Comparison of ENCODE assay signal across 10 mouse cellular contexts in the genomic region with DNA sequence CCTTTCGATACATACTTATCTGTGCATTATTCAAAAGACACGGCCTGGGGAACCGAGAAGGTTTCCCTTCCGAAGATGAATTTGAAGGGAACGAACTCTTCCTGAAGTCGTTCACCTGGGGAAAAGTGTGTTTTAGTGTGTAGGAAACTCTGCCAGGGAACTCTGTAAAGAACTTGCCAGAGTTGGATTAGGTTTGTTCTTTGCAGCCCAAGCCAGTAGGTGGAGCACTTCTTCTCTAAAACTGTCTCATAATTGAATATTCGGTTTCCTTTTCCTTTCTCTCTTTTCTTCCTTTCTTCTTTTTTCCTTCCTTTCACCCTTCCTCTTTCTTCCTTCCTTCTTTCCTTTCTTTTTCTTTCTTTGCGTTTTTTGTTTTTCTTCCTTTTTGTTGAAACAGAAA. TPM values are rescaled to one million over a fixed set of nuclear protein-coding genes. Genes with fewer than 3 reads are reported as not detected.
DNase-seq lines count a peak whose midpoint lies in the region; ATAC-seq and TF ChIP-seq lines count a peak whose summit lies in the region.
"Had no signal": no experiment of that assay in that cellular context is flagged by ENCODE, and none has a peak within 500 bp of the region (broad histone marks: within the 10 kb centered on the region; RNA-seq: fewer than 3 reads in every experiment).

No protein-coding gene starts in this region.

- no peak overlapping the region for H3ac ChIP-seq in myocyte (ENCODE audit: control insufficient read depth, insufficient read length)

- H3K27ac ChIP-seq in hindbrain, embryonic 14.5 days, result no peak overlapping the region
- H3K27ac ChIP-seq in hindbrain, embryonic 13.5 days, result no peak overlapping the region
- no peak overlapping the region for H3K27ac ChIP-seq in neural tube, embryonic 11.5 days (ENCODE audit: low read depth, low read length)
- no peak overlapping the region for H3K27ac ChIP-seq in neural tube, embryonic 15.5 days (replicated peaks)
- H3K27ac ChIP-seq: stomach, embryonic 15.5 days had no signal

- TF ChIP-seq POLR2A in brain, embryonic 14.5 days (IDR thresholded peaks at IDR 0.05; ENCODE audit: borderline replicate concordance, extremely low read depth, insufficient read depth, insufficient read length, poor library complexity, severe bottlenecking), result no peak
- no peak for TF ChIP-seq POLR2A in myocyte (IDR thresholded peaks at IDR 0.05; ENCODE audit: insufficient read length, low read depth)

- no peak for ATAC-seq in hindbrain, embryonic 14.5 days (ENCODE audit: low FRiP score)
- no peak for ATAC-seq in hindbrain, embryonic 13.5 days (ENCODE audit: low FRiP score)
- no peak for ATAC-seq in neural tube, embryonic 11.5 days (ENCODE audit: insufficient read depth, low FRiP score, low TSS enrichment)
- no peak for ATAC-seq in neural tube, embryonic 15.5 days (ENCODE audit: low FRiP score)

- no peak overlapping the region for H3K4me2 ChIP-seq in hindbrain, embryonic 14.5 days (replicated peaks)
- no peak overlapping the region for H3K4me2 ChIP-seq in hindbrain, embryonic 13.5 days
- no peak overlapping the region for H3K4me2 ChIP-seq in neural tube, embryonic 11.5 days (ENCODE audit: low read depth)
- no peak overlapping the region for H3K4me2 ChIP-seq in neural tube, embryonic 15.5 days
- peak overlapping the region; percentile 49 for H3K4me2 ChIP-seq in myocyte (ENCODE audit: low read depth)
- H3K4me2 ChIP-seq: stomach, embryonic 15.5 days had no signal

- H3K4me3 ChIP-seq in hindbrain, embryonic 14.5 days (replicated peaks; ENCODE audit: low read length), result no peak overlapping the region
- no peak overlapping the region for H3K4me3 ChIP-seq in hindbrain, embryonic 13.5 days
- H3K4me3 ChIP-seq in neural tube, embryonic 11.5 days (ENCODE audit: low read depth, low read length), result no peak overlapping the region
- H3K4me3 ChIP-seq in neural tube, embryonic 15.5 days (replicated peaks), result no peak overlapping the region
- H3K4me3 ChIP-seq in myocyte, result no peak overlapping the region
- H3K4me3 ChIP-seq: stomach, embryonic 15.5 days had no signal

- WGBS in hindbrain, embryonic 14.5 days, result 51% methylated on average over 8 of the region's 8 CpGs
- WGBS in hindbrain, embryonic 13.5 days, result 56% methylated on average over 8 of the region's 8 CpGs
- WGBS in neural tube, embryonic 11.5 days, result 52% methylated on average over 8 of the region's 8 CpGs
- whole genome bisulfite sequencing in neural tube, embryonic 15.5 days, result 51% methylated on average over 8 of the region's 8 CpGs

- no peaks in the 10 kb centered on the region for H3K4me1 ChIP-seq in hindbrain, embryonic 14.5 days (replicated peaks; ENCODE audit: control insufficient read depth, insufficient read depth, low read length)
- H3K4me1 ChIP-seq in hindbrain, embryonic 13.5 days (replicated peaks), result no peaks in the 10 kb centered on the region
- H3K4me1 ChIP-seq in neural tube, embryonic 11.5 days (ENCODE audit: control insufficient read depth, insufficient read depth, low read length), result no peaks in the 10 kb centered on the region
- H3K4me1 ChIP-seq in neural tube, embryonic 15.5 days, result no peaks in the 10 kb centered on the region
- H3K4me1 ChIP-seq: stomach, embryonic 15.5 days had no signal

- DNase-seq in hindbrain, embryonic 14.5 days (ENCODE audit: low spot score), result peak; percentile 60
- DNase-seq in neural tube, embryonic 11.5 days (ENCODE audit: low spot score), result peak; percentile 30
- DNase-seq in brain, embryonic 14.5 days (ENCODE audit: low read depth), result peak; percentile 50
- DNase-seq in neural tube, embryonic 10.5 days (ENCODE audit: extremely low spot score, low spot score), result no peak
- no peak for DNase-seq in spleen, postnatal 36 days (ENCODE audit: low spot score in 2 of 2)

- no peaks in the 10 kb centered on the region for H3K27me3 ChIP-seq in hindbrain, embryonic 14.5 days (ENCODE audit: control insufficient read depth, insufficient read depth, low read length)
- no peaks in the 10 kb centered on the region for H3K27me3 ChIP-seq in hindbrain, embryonic 13.5 days
- no peaks in the 10 kb centered on the region for H3K27me3 ChIP-seq in neural tube, embryonic 11.5 days (ENCODE audit: control insufficient read depth, insufficient read depth, low read length)
- no peaks in the 10 kb centered on the region for H3K27me3 ChIP-seq in neural tube, embryonic 15.5 days (replicated peaks)
- no peaks in the 10 kb centered on the region for H3K27me3 ChIP-seq in myocyte (ENCODE audit: control insufficient read depth, insufficient read depth, insufficient read length)
- H3K27me3 ChIP-seq: stomach, embryonic 15.5 days had no signal

- no peaks in the 10 kb centered on the region for H3K79me2 ChIP-seq in myocyte (ENCODE audit: control insufficient read depth, insufficient read depth)

- H3K36me3 ChIP-seq in hindbrain, embryonic 14.5 days (replicated peaks; ENCODE audit: control insufficient read depth, insufficient read depth), result no peaks in the 10 kb centered on the region
- no peaks in the 10 kb centered on the region for H3K36me3 ChIP-seq in hindbrain, embryonic 13.5 days
- no peaks in the 10 kb centered on the region for H3K36me3 ChIP-seq in neural tube, embryonic 11.5 days (ENCODE audit: control insufficient read depth, insufficient read depth, low read length)
- no peaks in the 10 kb centered on the region for H3K36me3 ChIP-seq in neural tube, embryonic 15.5 days
- H3K36me3 ChIP-seq in myocyte (ENCODE audit: control insufficient read depth, insufficient read depth), result no peaks in the 10 kb centered on the region
- H3K36me3 ChIP-seq: stomach, embryonic 15.5 days had no signal

- H3K9ac ChIP-seq in hindbrain, embryonic 14.5 days, result no peak overlapping the region
- no peak overlapping the region for H3K9ac ChIP-seq in hindbrain, embryonic 13.5 days
- H3K9ac ChIP-seq in neural tube, embryonic 11.5 days (ENCODE audit: low read length), result no peak overlapping the region
- no peak overlapping the region for H3K9ac ChIP-seq in neural tube, embryonic 15.5 days (replicated peaks)
- H3K9ac ChIP-seq: stomach, embryonic 15.5 days had no signal

- H3K9me3 ChIP-seq in hindbrain, embryonic 14.5 days (ENCODE audit: control insufficient read depth, low read length), result no peaks in the 10 kb centered on the region
- no peaks in the 10 kb centered on the region for H3K9me3 ChIP-seq in hindbrain, embryonic 13.5 days
- H3K9me3 ChIP-seq in neural tube, embryonic 11.5 days (ENCODE audit: control insufficient read depth, low read length), result no peaks in the 10 kb centered on the region
- no peaks in the 10 kb centered on the region for H3K9me3 ChIP-seq in neural tube, embryonic 15.5 days (replicated peaks)
- H3K9me3 ChIP-seq: stomach, embryonic 15.5 days had no signal

- peak; percentile 39; the same call in 1 of the 2 replicates for TF ChIP-seq CTCF in brain, embryonic 14.5 days (IDR thresholded peaks at IDR 0.05; ENCODE audit: borderline replicate concordance, extremely low read depth, insufficient read depth, insufficient read length)

TF ChIP-seq in myocyte, 11 proteins besides CTCF, POLR2A, EP300 and RAD21:
- TF ChIP-seq CEBPB (IDR thresholded peaks at IDR 0.05; ENCODE audit: insufficient read depth, poor library complexity, severe bottlenecking) (no peak), TCF12 (IDR thresholded peaks at IDR 0.05; ENCODE audit: insufficient read depth, poor library complexity, severe bottlenecking) (no peak)

RNA-seq across cellular contexts. Expression of gene Ifna2, which starts 3.4 kb away (rescaled TPM):
- polyA plus RNA-seq in hindbrain, embryonic 14.5 days (2014; fragmentation: Nextera tagmentation; extraction: Ambion mirVana), result not detected in 2 replicates
- polyA plus RNA-seq in hindbrain, embryonic 13.5 days (2015; fragmentation: Nextera tagmentation; extraction: Ambion mirVana), result not detected in 2 replicates
- polyA plus RNA-seq in neural tube, embryonic 11.5 days (2014; fragmentation: Nextera tagmentation; extraction: Ambion mirVana), result not detected in 2 replicates
- not detected in 2 replicates for polyA plus RNA-seq in neural tube, embryonic 15.5 days (2015; fragmentation: Nextera tagmentation; extraction: Ambion mirVana)
- polyA plus RNA-seq in brain, embryonic 14.5 days (2012; rRNA removed), result not detected in 2 replicates
- not detected for polyA plus RNA-seq in myocyte (2012; fragmentation: generic; extraction: Trizol)
- polyA plus RNA-seq: heart, embryonic 16.5 days; stomach, embryonic 15.5 days had no signal

RNA-seq across cellular contexts. Expression of gene Ifna16, which starts 3.6 kb away (rescaled TPM):
- polyA plus RNA-seq in hindbrain, embryonic 14.5 days (2014; fragmentation: Nextera tagmentation; extraction: Ambion mirVana), result not detected in 2 replicates
- not detected in 2 replicates for polyA plus RNA-seq in hindbrain, embryonic 13.5 days (2015; fragmentation: Nextera tagmentation; extraction: Ambion mirVana)
- not detected in 2 replicates for polyA plus RNA-seq in neural tube, embryonic 11.5 days (2014; fragmentation: Nextera tagmentation; extraction: Ambion mirVana)
- polyA plus RNA-seq in neural tube, embryonic 15.5 days (2015; fragmentation: Nextera tagmentation; extraction: Ambion mirVana), result not detected in 2 replicates
- polyA plus RNA-seq in brain, embryonic 14.5 days (2012; rRNA removed), result not detected in 2 replicates
- polyA plus RNA-seq in myocyte (2012; fragmentation: generic; extraction: Trizol), result not detected
- polyA plus RNA-seq: heart, embryonic 16.5 days; stomach, embryonic 15.5 days had no signal

RNA-seq across cellular contexts. Expression of gene Ifnab, which starts 10.8 kb away (rescaled TPM):
- polyA plus RNA-seq in hindbrain, embryonic 14.5 days (2014; fragmentation: Nextera tagmentation; extraction: Ambion mirVana), result not detected in 2 replicates
- polyA plus RNA-seq in hindbrain, embryonic 13.5 days (2015; fragmentation: Nextera tagmentation; extraction: Ambion mirVana), result not detected in 2 replicates
- not detected in 2 replicates for polyA plus RNA-seq in neural tube, embryonic 11.5 days (2014; fragmentation: Nextera tagmentation; extraction: Ambion mirVana)
- polyA plus RNA-seq in neural tube, embryonic 15.5 days (2015; fragmentation: Nextera tagmentation; extraction: Ambion mirVana), result not detected in 2 replicates
- not detected in 2 replicates for polyA plus RNA-seq in brain, embryonic 14.5 days (2012; rRNA removed)
- polyA plus RNA-seq in myocyte (2012; fragmentation: generic; extraction: Trizol), result not detected
- polyA plus RNA-seq: heart, embryonic 16.5 days; stomach, embryonic 15.5 days had no signal

RNA-seq across cellular contexts. Expression of gene Ifna13, which starts 36.1 kb away (rescaled TPM):
- polyA plus RNA-seq in hindbrain, embryonic 14.5 days (2014; fragmentation: Nextera tagmentation; extraction: Ambion mirVana), result not detected in 2 replicates
- polyA plus RNA-seq in hindbrain, embryonic 13.5 days (2015; fragmentation: Nextera tagmentation; extraction: Ambion mirVana), result not detected in 2 replicates
- polyA plus RNA-seq in neural tube, embryonic 11.5 days (2014; fragmentation: Nextera tagmentation; extraction: Ambion mirVana), result not detected in 2 replicates
- polyA plus RNA-seq in neural tube, embryonic 15.5 days (2015; fragmentation: Nextera tagmentation; extraction: Ambion mirVana), result not detected in 2 replicates
- polyA plus RNA-seq in brain, embryonic 14.5 days (2012; rRNA removed), result not detected in 2 replicates
- polyA plus RNA-seq in myocyte (2012; fragmentation: generic; extraction: Trizol), result not detected
- polyA plus RNA-seq: heart, embryonic 16.5 days; stomach, embryonic 15.5 days had no signal

RNA-seq across cellular contexts. Expression of gene Gm26566, which starts 41.2 kb away (rescaled TPM):
- 2.4 and 3.2 TPM in 2 replicates for polyA plus RNA-seq in hindbrain, embryonic 14.5 days (2014; fragmentation: Nextera tagmentation; extraction: Ambion mirVana)
- 1.6 and 2.6 TPM in 2 replicates for polyA plus RNA-seq in hindbrain, embryonic 13.5 days (2015; fragmentation: Nextera tagmentation; extraction: Ambion mirVana)
- polyA plus RNA-seq in neural tube, embryonic 11.5 days (2014; fragmentation: Nextera tagmentation; extraction: Ambion mirVana), result 1.9 and 2.1 TPM in 2 replicates
- 1.0 and 1.4 TPM in 2 replicates for polyA plus RNA-seq in neural tube, embryonic 15.5 days (2015; fragmentation: Nextera tagmentation; extraction: Ambion mirVana)
- polyA plus RNA-seq in brain, embryonic 14.5 days (2012; rRNA removed), result 1.2 and 2.4 TPM in 2 replicates
- polyA plus RNA-seq in myocyte (2012; fragmentation: generic; extraction: Trizol), result 2.0 TPM

Comparison
In these comparisons a context has a peak if more than half of its experiments do, and no peak if none do; other contexts are left out.
1. DNase-seq: peak in hindbrain, embryonic 14.5 days (single experiment), neural tube, embryonic 11.5 days (single experiment) and brain, embryonic 14.5 days (single experiment); none in neural tube, embryonic 10.5 days (single experiment) and spleen, postnatal 36 days (0 of 2).